Mouse (Mus musculus) neutrophil, adult 5-6 weeks (primary cell): ENCODE data around the gene Wnk4. TPM values are rescaled to one million over a fixed set of nuclear protein-coding genes. Genes with fewer than 3 reads are reported as not detected.

Experiments used
- ATAC-seq: fragments of 151-379, 151-347 bp; 2 replicates; pipeline ENCODE4 v1.8.0; 2017; ENCODE audit warnings: mild to moderate bottlenecking, moderate TSS enrichment; ENCODE audit not compliant: insufficient number of reproducible peaks, poor library complexity, low FRiP score, severe bottlenecking; ENCODE audit errors: extremely low read depth
- total RNA-seq: library from RNA; stranded (forward); fragments of 200-1000 nt; gene quantifications from 2 replicates; pipeline ENCODE4 v1.2.3, GENCODE M21; 2017

Gene Wnk4
- total RNA-seq, 1 experiment from 2014 or later = 0.58 TPM

DNA sequence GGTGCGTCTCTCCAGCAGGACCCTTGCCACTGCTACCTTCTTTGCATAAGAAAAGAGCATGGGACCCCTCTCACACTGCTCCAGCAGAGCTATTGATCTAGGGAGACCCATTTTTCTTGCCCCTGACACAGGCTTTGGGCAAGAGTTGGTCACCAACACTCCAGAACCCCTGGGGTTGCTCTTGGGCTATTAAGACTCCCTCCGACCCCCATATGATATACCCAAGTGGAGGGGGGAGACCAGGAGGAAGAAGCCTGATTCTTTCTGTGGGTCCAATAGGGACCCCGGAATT lies 3.6 kb downstream of the Wnk4 start:
- ATAC-seq = no peak

DNA sequence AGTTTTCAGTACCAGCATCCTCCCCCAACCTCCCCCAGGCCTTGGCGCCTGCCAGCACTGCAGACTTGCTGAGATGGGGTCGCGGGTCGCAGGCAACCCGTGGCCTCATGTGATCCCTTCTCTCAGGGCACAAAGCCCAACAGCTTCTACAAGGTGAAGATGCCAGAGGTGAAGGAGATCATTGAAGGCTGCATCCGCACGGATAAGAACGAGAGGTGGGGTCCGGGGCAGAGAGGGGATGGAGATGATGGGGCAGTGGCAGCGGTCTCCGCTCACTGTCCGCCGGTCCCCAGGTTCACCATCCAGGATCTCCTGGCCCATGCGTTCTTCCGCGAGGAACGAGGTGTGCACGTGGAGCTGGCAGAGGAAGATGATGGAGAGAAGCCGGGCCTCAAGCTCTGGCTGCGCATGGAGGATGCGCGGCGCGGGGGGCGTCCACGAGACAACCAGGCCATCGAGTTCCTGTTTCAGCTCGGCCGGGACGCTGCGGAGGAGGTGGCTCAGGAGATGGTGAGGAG lies 4.6 kb downstream of the Wnk4 start:
- no peak for ATAC-seq

DNA sequence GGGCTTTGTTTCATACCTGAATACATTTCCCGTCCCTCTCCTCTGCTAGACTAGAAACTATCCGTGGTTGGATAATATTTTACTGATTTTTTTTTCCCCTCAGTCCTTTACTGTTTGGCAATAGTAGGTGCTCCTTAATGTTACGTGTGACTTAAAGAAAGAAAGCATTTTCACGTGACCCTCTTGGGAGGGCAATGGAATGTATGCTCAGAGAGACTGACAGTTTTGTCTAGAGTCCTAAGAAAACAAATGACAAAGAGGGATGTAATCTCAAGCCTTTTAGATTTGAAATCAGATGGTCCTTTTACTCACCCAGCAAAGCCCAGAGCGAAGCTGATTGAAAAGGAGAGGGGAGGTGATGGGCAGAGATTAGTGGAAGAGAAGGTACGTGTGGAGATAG lies 5.5 kb downstream of the Wnk4 start:
- no peak for ATAC-seq

DNA sequence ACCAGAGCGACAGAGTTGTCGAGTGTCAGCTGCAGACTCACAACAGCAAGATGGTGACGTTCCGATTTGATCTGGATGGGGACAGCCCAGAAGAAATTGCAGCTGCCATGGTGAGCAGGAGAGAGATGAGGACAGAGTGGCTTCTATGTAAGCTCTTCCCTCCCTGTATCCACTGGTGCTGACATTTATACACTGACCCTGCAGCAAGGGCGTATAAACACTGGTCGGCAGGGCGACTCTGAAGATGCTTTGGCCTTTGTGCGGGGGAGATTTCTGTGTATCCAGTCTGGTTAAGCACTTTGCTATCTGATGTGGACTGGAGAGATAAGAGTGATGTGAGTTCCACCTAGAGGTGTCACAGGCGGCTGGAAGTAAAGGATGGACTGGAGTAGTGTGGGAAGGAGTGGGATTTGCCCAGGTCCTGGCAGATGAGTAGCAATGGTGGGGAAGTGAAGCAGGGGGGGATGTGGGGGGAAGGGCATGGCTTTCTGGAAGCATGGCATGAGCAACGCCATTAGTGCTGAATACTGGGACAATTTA lies 9.3 kb downstream of the Wnk4 start:
- ATAC-seq = no peak

DNA sequence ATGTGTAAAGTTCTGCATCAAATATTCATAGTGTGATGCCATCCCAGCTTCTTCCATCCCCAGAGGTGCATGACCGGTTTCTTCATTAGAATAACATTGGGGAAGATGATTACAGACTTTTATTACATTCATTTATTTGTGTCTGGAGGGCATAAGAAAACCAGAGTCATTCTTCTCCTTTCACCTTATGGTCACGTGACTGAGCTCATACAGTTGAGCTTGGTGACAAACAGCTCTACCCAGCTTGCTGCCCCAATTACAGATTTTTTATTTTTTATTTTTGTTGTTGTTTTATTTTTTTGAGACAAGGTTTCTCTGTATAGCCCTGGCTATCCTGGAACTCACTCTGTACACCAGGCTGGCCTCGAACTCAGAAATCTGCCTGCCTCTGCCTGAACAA lies 12.1 kb downstream of the Wnk4 start:
- ATAC-seq = no peak

DNA sequence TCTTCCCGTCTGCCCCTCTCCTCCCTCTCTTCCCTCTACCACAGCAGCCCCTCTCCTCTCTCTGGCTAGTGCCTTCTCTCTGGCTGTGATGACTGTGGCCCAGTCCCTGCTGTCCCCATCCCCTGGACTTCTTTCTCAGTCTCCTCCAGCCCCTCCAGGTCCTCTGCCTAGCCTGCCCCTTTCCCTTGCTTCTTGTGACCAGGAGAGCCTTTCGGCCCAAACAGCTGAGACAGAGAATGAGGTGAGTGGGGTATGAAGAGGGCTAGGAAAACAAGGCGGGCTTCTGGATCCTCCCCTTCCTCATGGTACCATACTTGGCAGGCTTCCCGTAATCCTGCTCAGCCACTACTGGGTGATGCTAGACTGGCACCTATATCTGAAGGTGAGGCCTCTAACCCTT lies 14.9 kb downstream of the Wnk4 start:
- no peak for ATAC-seq

DNA sequence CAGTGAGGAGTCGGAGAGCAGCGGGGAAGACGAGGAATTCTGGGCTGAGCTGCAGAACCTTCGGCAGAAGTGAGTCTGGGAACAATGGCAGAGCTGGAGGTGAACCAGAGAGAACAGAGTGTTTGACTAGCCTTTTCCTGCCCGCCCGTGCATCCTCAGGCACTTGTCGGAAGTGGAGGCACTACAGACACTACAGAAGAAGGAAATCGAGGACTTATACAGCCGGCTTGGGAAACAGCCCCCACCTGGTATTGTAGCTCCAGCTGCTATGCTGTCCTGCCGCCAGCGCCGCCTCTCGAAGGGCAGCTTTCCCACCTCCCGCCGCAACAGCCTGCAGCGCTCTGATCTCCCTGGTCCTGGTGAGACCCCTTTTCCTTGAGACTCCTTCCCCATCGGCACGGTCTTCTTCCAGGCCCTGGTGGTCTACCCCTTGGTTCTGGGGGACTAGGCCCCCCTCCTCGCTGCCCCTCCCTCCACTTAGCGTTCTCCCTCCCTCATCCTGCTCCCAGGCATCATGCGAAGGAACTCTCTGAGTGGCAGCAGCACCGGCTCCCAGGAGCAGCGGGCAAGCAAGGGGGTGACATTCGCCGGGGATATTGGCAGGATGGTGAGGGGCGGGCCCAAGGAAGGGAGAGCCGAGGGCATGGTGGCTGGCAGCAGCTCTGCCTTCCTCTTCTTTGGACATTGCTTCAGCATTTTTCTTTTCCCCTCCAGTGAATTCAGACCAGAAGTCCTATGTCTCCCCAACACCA lies 16.1 kb downstream of the Wnk4 start:
- no peak for ATAC-seq

DNA sequence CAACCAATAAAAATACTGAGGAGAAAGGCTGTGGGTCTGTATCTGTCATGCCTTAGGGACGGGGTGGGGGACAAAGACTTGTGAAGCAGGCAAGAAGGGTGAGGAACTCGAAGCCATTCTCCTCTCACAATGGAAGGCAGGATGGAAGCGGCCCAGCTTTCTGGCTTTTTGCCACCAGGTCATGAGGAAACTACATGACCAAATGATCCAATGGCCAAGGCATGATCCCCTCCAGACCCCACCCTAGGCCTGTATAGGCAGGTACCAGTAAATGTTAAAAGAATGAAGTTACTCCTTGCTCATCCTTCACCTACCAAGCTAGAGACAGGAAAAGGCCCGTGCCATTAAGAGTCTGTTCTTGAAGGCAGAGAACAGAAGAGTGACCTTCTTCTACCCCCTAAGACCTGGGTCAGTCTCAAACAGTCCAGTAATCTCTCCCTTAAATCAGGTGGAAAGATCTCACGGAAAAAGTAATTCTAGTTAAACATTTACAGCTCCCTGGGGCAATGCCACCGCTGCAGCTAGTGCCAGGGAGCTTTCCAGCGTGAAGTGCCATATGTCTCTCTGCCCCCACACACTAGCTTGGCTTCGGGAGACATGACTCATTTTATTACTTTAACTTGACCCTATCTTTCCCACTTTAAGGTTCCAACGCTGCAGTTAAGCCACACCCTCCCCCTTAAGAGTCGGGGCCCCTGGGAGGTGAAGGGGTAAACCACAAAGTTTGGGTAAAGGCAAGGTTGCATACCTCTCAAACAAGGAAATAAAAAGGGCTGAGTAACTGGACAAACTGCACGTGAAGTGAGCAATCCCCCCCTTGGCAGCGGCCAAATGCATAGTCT lies 17.2 kb downstream of the Wnk4 start:
- ATAC-seq = no peak

DNA sequence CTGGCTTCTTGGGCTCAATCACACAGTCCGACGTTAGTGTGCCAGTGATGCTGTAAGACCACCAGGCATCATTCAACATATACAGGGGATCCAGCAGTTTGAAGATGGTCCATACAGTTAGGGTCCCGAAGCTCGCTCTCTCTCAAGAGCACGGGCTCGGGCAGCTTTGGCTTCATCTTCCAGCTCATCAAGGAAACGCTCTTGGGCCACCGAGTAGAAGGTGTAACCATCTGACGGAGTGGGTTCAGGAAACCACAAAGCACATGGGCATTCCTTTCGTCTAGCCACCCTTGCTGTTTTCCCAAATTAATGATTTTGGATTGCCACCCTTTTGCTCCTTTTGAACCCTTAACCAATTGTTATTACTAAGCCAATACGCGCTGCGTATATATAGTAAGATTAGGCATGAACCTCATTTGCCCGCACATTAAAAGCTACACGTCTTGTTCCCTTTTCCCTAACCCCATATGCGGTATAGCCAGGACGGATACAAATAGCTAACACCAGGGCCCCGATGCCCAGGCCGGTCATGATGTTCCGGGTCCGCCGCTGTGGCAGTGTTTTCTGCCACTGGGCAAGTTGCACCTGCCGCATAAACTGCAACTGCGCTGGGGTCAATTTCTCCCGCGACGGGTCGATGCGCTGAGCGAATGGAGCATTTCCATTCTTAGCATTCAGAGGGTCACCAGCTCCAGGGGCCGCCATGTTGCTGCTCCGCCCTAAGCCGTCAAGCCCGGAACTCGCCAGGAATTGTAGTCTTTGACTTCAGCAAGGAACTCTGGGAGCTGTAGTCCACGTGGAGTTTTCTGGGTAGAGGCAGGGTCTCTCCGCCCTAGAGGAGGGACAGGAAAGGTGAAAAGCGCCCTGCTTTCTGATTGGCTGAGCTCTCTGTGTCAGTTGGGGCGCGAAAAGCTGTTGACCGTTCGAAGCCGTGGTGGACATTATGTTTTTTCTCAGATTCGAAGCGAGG lies 18.1 kb downstream of the Wnk4 start, which contains the start of the genes Cntd1 and Coa3:
Gene Cntd1 (plus strand): TSS at position 790 of the 970 bp plus-strand sequence.
Gene Coa3 (minus strand): TSS at position 892 of the 970 bp plus-strand sequence.
- peak; percentile 88 for ATAC-seq

DNA sequence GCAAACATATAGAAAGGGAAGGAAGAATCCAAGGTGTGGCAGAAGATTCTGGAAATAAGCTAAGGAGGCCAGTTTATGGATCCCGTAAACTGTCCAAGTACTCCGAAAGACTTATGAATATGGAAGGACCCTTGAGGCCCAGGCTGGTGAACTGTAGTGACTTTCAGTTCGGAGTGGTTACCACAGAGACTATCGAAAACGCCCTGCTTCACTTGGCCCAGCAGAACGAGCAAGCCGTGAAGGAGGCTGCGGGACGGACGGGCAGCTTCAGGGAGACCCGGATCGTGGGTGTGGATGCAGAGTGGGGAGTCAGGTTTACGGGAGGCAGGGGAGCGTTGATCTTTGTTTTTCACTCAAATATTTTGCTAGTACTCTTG lies 18.8 kb downstream of the Wnk4 start:
- no peak for ATAC-seq

DNA sequence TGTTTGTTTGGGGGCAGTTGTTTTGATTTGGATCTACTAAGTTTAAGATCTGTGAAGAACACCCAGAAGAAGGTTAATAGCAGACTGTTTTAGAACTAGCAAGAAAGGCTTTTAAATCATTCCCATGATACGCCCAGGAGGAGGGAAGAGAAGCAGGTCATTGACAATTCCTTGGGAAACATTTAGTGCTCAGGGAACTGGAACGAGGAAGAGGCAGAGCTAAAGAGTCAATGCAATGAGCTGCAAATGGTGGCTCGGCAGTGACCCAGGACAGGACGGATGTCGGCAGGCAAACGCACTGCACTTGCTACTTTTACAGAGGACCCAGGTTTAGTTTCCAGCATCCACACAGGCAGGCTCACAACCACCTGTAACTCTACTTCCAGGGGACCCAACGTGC lies 20.5 kb downstream of the Wnk4 start:
- ATAC-seq = no peak

DNA sequence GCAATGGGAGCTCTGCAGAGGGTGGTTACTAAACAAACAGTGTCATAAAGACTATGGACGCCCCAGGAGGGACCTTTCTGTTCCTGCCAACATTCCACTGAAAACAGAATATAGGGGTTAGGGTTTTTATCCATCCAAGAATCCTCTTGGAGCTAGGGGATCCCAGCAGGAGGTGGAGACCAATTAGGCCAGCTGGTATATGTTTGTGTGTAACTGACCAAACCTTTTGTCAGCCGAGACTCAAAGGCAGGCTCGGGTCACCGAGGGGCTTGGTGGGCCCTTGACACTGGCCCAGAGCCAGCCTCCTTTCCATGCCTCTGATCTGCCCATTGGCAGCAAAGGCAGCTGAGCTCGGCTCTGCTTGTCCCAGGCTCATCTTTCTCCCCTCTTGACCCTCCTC lies 22.5 kb downstream of the Wnk4 start:
- ATAC-seq = no peak

DNA sequence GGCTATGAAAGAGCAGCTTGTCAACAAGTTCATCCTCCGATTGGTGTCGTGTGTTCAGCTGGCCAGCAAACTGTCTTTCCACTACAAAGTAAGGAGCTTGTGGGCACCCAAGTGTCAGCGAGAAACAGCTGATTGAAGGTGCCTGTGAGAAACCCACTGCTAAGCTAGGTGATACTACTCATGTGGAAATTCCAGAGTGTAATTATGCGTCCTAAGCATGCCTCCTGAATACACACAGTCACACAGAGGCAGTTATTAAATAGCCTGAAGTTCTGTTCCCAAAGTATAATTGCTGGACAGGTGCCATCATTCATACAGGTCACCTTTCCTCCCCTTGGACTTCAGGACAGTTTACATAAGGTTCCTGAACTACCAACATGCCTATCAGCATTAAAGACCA lies 23.4 kb downstream of the Wnk4 start:
- ATAC-seq = no peak

DNA sequence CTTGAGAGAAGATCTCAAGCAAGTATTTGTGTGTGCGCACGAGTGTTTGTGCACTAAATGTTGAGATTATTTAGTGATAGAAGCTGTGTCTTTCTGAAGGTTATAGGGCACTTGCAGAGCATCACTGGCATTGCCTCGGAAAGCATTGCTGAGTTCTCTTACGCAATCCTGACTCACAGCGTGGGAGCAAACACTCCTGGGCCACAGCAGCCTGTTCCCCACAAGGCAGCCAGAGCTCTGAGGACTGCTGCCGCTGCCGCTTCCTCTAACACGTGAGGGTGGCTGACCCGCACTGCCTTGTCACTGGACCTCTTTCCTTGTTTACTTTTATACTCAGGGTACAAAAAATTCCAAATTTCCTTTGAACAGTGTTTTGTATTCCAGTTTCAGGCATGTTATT lies 26.9 kb downstream of the Wnk4 start:
- peak; percentile 69 for ATAC-seq

DNA sequence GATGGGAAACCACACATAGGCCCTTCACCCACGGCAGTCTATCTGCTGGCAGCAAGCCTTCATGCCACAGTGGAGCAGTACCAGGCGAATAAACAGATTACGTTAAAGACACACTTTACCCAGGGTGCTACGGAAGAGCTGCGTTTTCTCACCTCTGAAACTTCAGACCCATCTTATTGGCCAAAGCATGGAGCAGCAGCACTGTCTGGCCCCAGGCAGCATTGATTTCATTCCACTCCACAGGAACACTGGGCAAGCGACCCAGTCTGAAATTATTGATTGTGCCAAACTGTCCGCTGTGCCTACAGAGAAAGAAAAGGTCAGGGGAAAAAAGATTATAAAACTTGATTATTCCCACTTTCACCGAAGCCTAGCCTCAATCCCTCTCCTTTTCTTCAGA lies 30.9 kb downstream of the Wnk4 start:
- no peak for ATAC-seq

DNA sequence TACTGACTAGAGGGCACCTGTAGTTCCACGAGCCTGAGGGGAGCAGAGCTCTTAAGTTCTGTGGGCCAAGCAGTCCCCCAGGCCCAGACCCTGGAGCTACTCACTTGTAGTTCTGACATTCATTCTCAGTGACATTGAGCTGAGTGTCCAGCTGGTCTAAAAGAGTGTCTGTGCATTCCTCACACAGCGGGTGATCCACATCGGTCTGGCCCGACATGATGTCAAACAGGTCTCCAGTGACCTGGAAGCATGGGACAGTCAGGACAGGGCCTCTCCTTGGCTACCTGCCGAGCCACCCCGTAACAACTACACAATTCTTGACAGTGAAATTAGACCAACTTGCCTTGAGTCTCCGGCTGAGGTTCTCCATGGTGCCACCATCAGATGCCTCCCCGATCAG lies 34.8 kb downstream of the Wnk4 start:
- ATAC-seq = no peak

DNA sequence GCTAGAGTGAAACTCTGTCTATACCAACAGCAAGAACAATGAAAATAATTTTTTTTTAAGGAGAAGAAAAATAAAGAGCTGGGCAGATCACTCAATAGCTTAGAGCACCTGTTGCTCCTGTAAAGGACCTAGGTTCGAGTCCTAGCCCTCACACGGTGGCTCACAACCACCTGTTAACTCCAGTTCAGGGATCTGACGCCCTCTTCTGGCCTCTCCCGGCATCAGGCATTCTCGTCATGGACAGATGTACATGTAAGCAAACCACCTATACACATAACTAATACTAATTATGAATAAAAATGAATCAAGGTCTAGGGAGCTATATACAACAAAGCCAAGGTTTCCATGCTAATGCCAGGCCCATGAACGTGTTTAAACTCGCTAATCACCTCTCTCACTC lies 40.5 kb downstream of the Wnk4 start:
- no peak for ATAC-seq

DNA sequence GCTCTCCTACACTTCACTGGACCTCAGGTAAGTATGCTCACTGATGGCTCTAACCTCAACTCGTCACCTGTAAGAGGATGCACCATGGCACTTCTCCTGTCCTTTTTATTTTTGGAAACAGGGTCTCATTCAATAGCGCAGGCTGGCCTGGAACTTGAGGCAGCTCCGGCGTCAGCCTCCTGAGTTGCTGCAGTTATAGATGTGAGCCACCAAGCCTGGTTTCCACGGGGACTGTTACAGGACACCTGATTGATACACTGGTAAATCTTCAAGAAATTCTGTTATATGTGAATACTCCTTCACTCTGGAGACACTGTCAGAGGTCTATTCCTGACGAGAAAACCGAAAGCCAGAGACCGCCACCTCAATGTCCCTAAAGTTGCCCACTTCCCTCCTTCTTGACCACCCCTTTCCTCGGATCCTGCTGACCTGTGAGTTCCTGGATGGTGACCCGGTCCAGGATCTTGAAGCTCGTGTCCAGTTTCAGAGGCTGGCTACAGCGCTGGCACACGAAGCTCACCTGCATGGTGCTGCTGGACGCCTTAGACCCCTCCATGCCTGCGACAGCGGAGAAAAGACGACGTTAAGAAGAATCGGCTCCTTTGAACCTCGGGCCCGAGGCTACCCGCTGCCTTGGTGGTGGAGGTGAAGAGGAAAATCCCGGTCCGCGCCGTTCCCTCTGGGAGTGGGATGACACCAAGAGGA lies 41.1 kb downstream of the Wnk4 start:
- ATAC-seq = no peak
